Mouse (Mus musculus) testis, adult 2 months (tissue): Measurements from ENCODE around the gene Lhx6.

Experiments
- CTCF ChIP-seq: fragments of 200-500 bp; IDR thresholded peaks from 2 replicates; pipeline ENCODE4 v1.5.1; 2012; ENCODE audit warnings: low read depth, mild to moderate bottlenecking, inconsistent platforms, low read length, moderate library complexity; ENCODE audit not compliant: control insufficient read depth, insufficient read depth, insufficient replicate concordance
- POLR2A ChIP-seq: fragments of 200-500 bp; IDR thresholded peaks from 2 replicates; pipeline ENCODE4 v1.6.1; 2012; ENCODE audit warnings: low read depth, mild to moderate bottlenecking, inconsistent platforms, low read length, moderate library complexity; ENCODE audit not compliant: control insufficient read depth

DNA sequence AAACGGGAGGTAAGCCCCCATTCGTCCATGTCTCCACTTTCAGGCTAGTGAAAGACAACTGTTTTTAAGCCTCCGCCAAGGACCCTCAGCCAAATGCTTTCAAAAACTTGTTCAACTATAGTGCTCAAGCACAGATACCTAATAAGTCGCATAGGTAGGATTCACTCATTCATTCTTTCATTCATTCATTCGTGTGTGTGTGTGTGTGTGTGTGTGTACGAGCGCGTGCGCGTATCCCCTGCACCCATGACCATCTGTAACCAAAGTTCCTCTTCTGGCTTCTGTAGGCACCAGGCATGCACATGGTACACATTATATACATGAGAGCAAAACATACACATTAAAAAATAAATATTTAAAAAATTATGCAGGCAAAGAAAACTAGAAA is 55.6 kb downstream of the Lhx6 start:
- TF ChIP-seq CTCF: no peak
- no peak for TF ChIP-seq POLR2A
